ENCODE assay signal across 12 mouse cellular contexts in genomic region chr12:65414393-65414792, GRCm38 (mm10).
DNase-seq lines count a peak whose midpoint lies in the region; ATAC-seq lines count a peak whose summit lies in the region.
"Had no signal": no experiment of that assay in that cellular context is flagged by ENCODE, and none has a peak within 500 bp of the region (broad histone marks: within the 10 kb centered on the region; RNA-seq: fewer than 3 reads in every experiment).

No protein-coding gene starts in this region.

- no peak overlapping the region for H3K4me2 ChIP-seq in embryonic facial prominence, embryonic 11.5 days (ENCODE audit: low read depth, low read length)
- H3K4me2 ChIP-seq in midbrain, embryonic 14.5 days (ENCODE audit: low read length): no peak overlapping the region
- H3K4me2 ChIP-seq: limb, embryonic 13.5 days had no signal

- 46% methylated on average over 4 of the region's 4 CpGs for WGBS in embryonic facial prominence, embryonic 11.5 days
- 55% methylated on average over 4 of the region's 4 CpGs for WGBS in embryonic facial prominence, embryonic 10.5 days
- 31% methylated on average over 4 of the region's 4 CpGs for WGBS in midbrain, embryonic 14.5 days

- H3K27me3 ChIP-seq in embryonic facial prominence, embryonic 11.5 days (ENCODE audit: control insufficient read depth, insufficient read depth, low read length): no peaks in the 10 kb centered on the region
- H3K27me3 ChIP-seq in embryonic facial prominence, embryonic 10.5 days (replicated peaks; ENCODE audit: low read depth, poor library complexity, severe bottlenecking): no peaks in the 10 kb centered on the region
- H3K27me3 ChIP-seq in midbrain, embryonic 14.5 days (ENCODE audit: control insufficient read depth, insufficient read depth, low read length): no peaks in the 10 kb centered on the region
- H3K27me3 ChIP-seq: limb, embryonic 13.5 days had no signal

- ATAC-seq in embryonic facial prominence, embryonic 11.5 days (replicated peaks; ENCODE audit: insufficient number of reproducible peaks, low FRiP score, low TSS enrichment, low read depth): no peak
- ATAC-seq in midbrain, embryonic 14.5 days (ENCODE audit: low FRiP score, low TSS enrichment): peak; percentile 70; the same call in 1 of the 2 replicates
- ATAC-seq: intestine, postnatal 0 days had no signal

- H3K9ac ChIP-seq in embryonic facial prominence, embryonic 11.5 days (replicated peaks; ENCODE audit: low read length): no peak overlapping the region
- H3K9ac ChIP-seq in midbrain, embryonic 14.5 days (replicated peaks; ENCODE audit: low read length): no peak overlapping the region
- H3K9ac ChIP-seq: limb, embryonic 13.5 days had no signal

- no peaks in the 10 kb centered on the region for H3K36me3 ChIP-seq in embryonic facial prominence, embryonic 11.5 days (replicated peaks; ENCODE audit: control insufficient read depth, insufficient read depth, low read depth, low read length)
- H3K36me3 ChIP-seq in embryonic facial prominence, embryonic 10.5 days (replicated peaks): no peaks in the 10 kb centered on the region
- no peaks in the 10 kb centered on the region for H3K36me3 ChIP-seq in midbrain, embryonic 14.5 days (ENCODE audit: control insufficient read depth, insufficient read depth, low read length)
- H3K36me3 ChIP-seq: limb, embryonic 13.5 days had no signal

- no peaks in the 10 kb centered on the region for H3K4me1 ChIP-seq in embryonic facial prominence, embryonic 11.5 days (ENCODE audit: control insufficient read depth, insufficient read depth, low read length)
- 0 out of 2 replicates have a peak, but pooled peaks cover 2% of the 10 kb centered on the region for H3K4me1 ChIP-seq in embryonic facial prominence, embryonic 10.5 days
- H3K4me1 ChIP-seq in midbrain, embryonic 14.5 days (ENCODE audit: control insufficient read depth, insufficient read depth, low read length): peaks cover 5% of the 10 kb centered on the region; the same call in 1 of the 2 replicates
- H3K4me1 ChIP-seq: limb, embryonic 13.5 days had no signal

- no peaks in the 10 kb centered on the region for H3K9me3 ChIP-seq in embryonic facial prominence, embryonic 11.5 days (replicated peaks; ENCODE audit: control insufficient read depth, low read length)
- no peaks in the 10 kb centered on the region for H3K9me3 ChIP-seq in embryonic facial prominence, embryonic 10.5 days
- no peaks in the 10 kb centered on the region for H3K9me3 ChIP-seq in midbrain, embryonic 14.5 days (ENCODE audit: control insufficient read depth, low read length)
- H3K9me3 ChIP-seq: limb, embryonic 13.5 days had no signal

- DNase-seq in embryonic facial prominence, embryonic 11.5 days (ENCODE audit: low spot score): peak; percentile 61
- no peak for DNase-seq in embryonic facial prominence, embryonic 10.5 days (ENCODE audit: low spot score)
- DNase-seq in right cerebral cortex, postnatal 10 days (ENCODE audit: low spot score in 2 of 2): peak; percentile 55 to 71
- DNase-seq in right cerebral cortex, postnatal 14 days: no peak
- DNase-seq in midbrain, embryonic 14.5 days: peak; percentile 87
- no peak for DNase-seq in testis, postnatal 10 days (ENCODE audit: low spot score)
- no peak for DNase-seq in gastrocnemius, adult 8-10 months (ENCODE audit: low spot score in 2 of 2)
- no peak for DNase-seq in thymus, postnatal 4 days
- DNase-seq: cerebellum, postnatal 14 days; lung, adult 18-20 months had no signal

- H3K4me3 ChIP-seq in embryonic facial prominence, embryonic 11.5 days (ENCODE audit: low read depth, low read length): no peak overlapping the region
- no peak overlapping the region for H3K4me3 ChIP-seq in embryonic facial prominence, embryonic 10.5 days
- no peak overlapping the region for H3K4me3 ChIP-seq in midbrain, embryonic 14.5 days (replicated peaks; ENCODE audit: low read depth, low read length)
- H3K4me3 ChIP-seq: limb, embryonic 13.5 days had no signal

- no peak overlapping the region for H3K27ac ChIP-seq in embryonic facial prominence, embryonic 11.5 days (replicated peaks; ENCODE audit: low read depth, low read length)
- no peak overlapping the region for H3K27ac ChIP-seq in embryonic facial prominence, embryonic 10.5 days (replicated peaks)
- no peak overlapping the region for H3K27ac ChIP-seq in midbrain, embryonic 14.5 days (replicated peaks; ENCODE audit: low read depth, low read length)
- H3K27ac ChIP-seq: limb, embryonic 13.5 days had no signal

Comparison
In these comparisons a context has a peak if more than half of its experiments do, and no peak if none do; other contexts are left out.
1. DNase-seq: peak in embryonic facial prominence, embryonic 11.5 days (single experiment), right cerebral cortex, postnatal 10 days (2 of 2) and midbrain, embryonic 14.5 days (single experiment); none in embryonic facial prominence, embryonic 10.5 days (single experiment), right cerebral cortex, postnatal 14 days (single experiment), testis, postnatal 10 days (single experiment), gastrocnemius, adult 8-10 months (0 of 2) and thymus, postnatal 4 days (single experiment).